ENCODE assay signal across 15 mouse cellular contexts in genomic region chr14:11244546-11244945, GRCm38 (mm10).
"Had no signal": no experiment of that assay in that cellular context is flagged by ENCODE, and none has a peak within 500 bp of the region (broad histone marks: within the 10 kb centered on the region; RNA-seq: fewer than 3 reads in every experiment).

No protein-coding gene starts in this region.

- H3K4me2 ChIP-seq: liver, embryonic 13.5 days; midbrain, embryonic 12.5 days; midbrain, embryonic 15.5 days; neural tube, embryonic 12.5 days; neural tube, embryonic 15.5 days; stomach, embryonic 15.5 days had no signal

- H3K27me3 ChIP-seq: liver, embryonic 13.5 days; midbrain, embryonic 12.5 days; midbrain, embryonic 15.5 days; neural tube, embryonic 12.5 days; stomach, embryonic 15.5 days had no signal

- H3K9ac ChIP-seq: liver, embryonic 13.5 days; midbrain, embryonic 12.5 days; midbrain, embryonic 15.5 days; neural tube, embryonic 12.5 days; neural tube, embryonic 15.5 days; stomach, embryonic 15.5 days had no signal

- H3K4me1 ChIP-seq: liver, embryonic 13.5 days; midbrain, embryonic 12.5 days; midbrain, embryonic 15.5 days; neural tube, embryonic 12.5 days; neural tube, embryonic 15.5 days; stomach, embryonic 15.5 days had no signal

- ATAC-seq: midbrain, embryonic 15.5 days had no signal

- DNase-seq: kidney, postnatal 10 days; kidney, postnatal 36 days; liver, embryonic 13.5 days; lung, adult 2 months; lung, postnatal 14 days; lung, postnatal 4 days; retina, postnatal 1 day; right cerebral cortex, postnatal 25 days; spleen, adult 18-20 months; thymus, postnatal 36 days had no signal

- H3K4me3 ChIP-seq: liver, embryonic 13.5 days; midbrain, embryonic 12.5 days; midbrain, embryonic 15.5 days; neural tube, embryonic 12.5 days; neural tube, embryonic 15.5 days; stomach, embryonic 15.5 days had no signal

- H3K9me3 ChIP-seq: liver, embryonic 13.5 days; midbrain, embryonic 12.5 days; midbrain, embryonic 15.5 days; neural tube, embryonic 12.5 days; neural tube, embryonic 15.5 days; stomach, embryonic 15.5 days had no signal

- H3K27ac ChIP-seq: liver, embryonic 13.5 days; midbrain, embryonic 12.5 days; midbrain, embryonic 15.5 days; neural tube, embryonic 12.5 days; neural tube, embryonic 15.5 days; stomach, embryonic 15.5 days had no signal

- H3K36me3 ChIP-seq: liver, embryonic 13.5 days; midbrain, embryonic 12.5 days; midbrain, embryonic 15.5 days; neural tube, embryonic 12.5 days; neural tube, embryonic 15.5 days; stomach, embryonic 15.5 days had no signal
